Mouse (Mus musculus) megakaryocyte-erythroid progenitor cell, adult 5-6 weeks (primary cell): ENCODE data around the gene Naa50. TPM values are rescaled to one million over a fixed set of nuclear protein-coding genes. Genes with fewer than 3 reads are reported as not detected.
A peak's percentile ranks its signal among the peaks of the same experiment; 100 is the strongest.

Experiments used
- ATAC-seq: replicated peaks from 2 replicates; pipeline ENCODE4 v1.8.0; 2016; ENCODE audit warnings: mild to moderate bottlenecking, inconsistent platforms; ENCODE audit not compliant: severe bottlenecking, poor library complexity, low FRiP score, low TSS enrichment
- total RNA-seq, 2 experiments: library from RNA; stranded (forward) in 1 of 2; stranded (reverse) in 1 of 2; fragments of 200-1000, 215-1000 nt in 1 of 2; fragments of >200 nt in 1 of 2; fragmentation: Nextera tagmentation in 1 of 2; gene quantifications; 2 replicates each; pipeline ENCODE4 v1.2.3; 2014 to 2017

The Naa50 gene
- total RNA-seq, 2 experiments from 2014 or later: 116 to 153 TPM

DNA sequence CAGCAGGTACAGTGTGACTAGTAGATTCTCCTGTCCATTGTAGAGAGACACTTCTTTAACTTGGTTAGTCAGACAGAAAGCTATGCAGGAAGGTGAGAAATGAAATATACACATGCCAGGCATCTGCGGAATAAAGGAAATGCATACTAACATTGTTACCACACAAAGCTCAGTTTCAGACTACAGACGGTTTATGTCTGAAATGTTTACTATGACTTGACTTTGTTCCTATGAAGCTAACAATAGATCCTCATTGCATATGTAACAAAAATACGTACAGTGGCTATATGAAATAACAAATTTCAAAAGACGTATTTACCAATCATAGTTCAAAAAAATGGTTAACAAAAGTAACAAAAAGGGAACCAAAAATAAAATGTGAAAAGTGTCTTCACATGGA, 47.5 kb downstream of the Naa50 start:
- ATAC-seq: no peak

DNA sequence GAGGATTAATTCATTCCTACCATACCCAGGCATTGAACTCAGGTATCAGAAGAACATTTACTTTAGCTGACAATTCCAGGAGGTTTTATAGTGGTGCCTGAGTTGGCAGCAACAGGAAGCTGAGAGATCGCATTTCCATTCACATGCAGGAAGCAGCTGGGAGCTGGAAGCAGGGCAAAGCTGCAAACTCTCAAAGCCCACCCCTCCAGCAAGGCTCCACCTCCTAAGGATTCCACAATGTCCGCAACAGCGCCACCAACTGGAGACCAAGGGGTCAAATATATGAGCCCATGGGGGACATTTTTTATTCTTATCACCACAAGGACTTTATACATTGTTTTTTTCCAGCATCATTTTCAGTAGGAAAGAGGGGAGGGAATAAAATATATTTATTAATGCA, 49.1 kb downstream of the Naa50 start:
- no peak for ATAC-seq

DNA sequence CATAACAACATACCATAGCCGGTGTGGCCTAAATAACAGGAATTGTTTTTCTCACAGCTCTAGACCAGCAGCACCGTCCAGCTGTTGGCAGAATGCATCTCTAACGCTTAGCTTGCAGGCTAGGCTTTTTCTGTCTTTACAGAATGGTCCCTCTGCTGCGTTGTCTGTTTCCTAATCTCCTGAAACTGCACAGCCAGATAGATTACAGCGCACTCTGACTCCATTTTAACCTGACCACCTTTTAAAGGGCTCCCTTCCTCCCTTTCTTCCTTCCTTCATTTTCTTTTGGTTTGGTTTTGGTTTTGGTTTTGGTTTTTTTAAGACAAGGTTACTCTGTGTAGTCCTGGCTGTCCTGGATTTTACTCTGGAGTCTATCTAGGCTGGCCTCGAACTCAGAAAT, 50.4 kb downstream of the Naa50 start:
- ATAC-seq: peak; percentile 59; the same call in 1 of the 2 replicates

DNA sequence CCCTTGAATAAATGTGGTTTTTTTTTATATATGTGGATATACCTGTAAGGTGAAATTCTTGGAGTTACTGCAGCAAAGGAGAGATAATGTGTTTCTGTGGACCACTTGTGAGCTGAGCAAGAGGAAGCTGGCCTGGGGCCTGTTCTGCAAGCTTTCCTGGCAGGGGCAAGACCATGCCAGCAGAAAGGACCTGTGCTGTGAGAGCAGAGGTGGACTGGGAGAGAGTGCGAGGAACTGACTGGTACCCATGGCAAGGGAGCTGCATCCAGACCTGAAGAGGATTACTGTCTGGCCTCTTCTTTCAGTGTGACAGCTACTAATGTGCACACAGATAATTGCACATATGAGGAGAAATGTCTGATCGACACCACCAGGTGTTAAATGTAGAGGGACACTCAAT, 51.3 kb downstream of the Naa50 start:
- no peak for ATAC-seq

DNA sequence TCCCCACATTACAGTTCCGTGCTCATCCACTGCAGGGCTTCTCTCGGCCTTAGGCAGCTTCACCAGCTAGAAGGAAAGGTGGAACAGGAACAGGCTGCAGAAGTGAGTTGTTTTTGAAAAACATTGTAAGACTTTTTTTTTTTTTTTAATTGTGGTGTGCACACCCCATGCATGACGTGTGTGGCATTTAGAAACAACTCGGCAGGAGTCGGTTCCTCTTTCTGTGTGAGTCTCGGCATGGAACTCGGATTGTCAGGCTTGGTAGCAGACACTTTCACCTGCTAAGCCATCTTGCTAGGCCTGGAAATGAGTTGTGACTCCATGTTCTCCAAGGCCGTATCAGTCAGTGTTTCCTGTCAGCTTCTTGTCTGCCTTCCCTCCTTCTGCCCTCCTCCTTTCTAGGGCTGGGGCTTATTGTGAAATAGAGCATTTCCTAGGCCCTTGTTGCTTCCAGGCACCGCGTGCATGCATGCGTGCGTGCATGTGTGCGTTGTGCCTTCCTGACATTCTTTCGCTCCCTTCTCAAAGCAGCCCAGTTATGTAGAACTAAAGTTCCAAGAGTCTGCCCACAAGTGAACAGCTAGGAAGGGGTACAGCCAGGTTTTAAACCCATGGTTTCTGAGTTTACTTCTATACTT, 59.6 kb downstream of the Naa50 start:
- ATAC-seq: no peak

DNA sequence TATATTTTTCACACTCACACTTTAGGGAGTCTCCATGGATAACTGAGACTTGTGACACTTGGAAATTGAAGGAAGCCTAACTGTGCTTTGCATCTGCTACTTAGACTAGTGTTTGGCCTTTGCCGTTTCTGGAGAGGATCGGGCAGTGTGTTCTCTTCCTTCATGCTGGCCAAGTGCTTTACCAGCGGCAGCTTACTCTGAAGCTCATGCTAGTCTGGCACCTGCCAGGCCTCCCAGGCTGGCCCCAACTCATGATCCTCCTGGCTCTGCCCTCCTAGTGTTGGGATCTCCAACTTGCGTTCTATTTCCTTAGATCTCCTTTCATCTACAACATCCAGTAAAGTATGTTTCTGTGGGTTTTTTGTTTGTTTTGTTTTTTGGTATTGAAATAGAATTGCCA, 60.5 kb downstream of the Naa50 start:
- ATAC-seq: no peak

DNA sequence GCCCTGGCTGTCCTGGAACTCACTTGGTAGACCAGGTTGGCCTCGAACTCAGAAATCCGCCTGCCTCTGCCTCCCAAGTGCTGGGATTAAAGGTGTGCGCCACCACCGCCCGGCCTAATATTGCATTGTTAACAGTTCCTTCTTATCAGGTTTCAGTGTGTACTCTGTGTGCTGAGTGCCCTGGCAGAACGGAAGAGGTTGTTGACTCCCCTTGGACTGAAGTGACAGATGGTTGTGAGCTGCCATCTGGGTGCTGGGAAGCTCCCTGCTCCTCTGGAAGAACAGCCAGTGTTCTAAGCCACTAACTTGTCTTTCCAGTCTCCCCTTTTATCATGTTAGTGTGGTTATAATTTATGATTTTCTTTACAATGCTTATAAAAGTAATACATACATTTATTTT, 64.7 kb downstream of the Naa50 start:
- no peak for ATAC-seq

DNA sequence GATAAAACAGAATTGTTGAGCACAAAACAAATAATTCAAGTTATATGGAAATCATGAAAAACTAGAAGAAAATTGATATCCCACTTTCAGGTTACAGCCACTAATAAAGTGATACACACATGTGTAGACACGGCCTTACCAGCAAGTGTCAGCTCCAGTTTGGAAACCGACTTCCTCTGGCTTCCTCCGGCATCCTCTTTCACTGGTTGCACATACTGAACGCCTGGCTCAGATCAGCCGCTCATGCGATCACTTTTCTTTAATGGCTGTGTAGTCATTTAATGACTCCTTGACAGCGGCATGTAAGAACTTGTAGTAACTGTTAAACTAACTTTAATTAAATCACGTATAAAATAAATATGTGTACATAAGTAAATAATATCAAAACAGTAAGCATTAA, 66.3 kb downstream of the Naa50 start:
- ATAC-seq: no peak

DNA sequence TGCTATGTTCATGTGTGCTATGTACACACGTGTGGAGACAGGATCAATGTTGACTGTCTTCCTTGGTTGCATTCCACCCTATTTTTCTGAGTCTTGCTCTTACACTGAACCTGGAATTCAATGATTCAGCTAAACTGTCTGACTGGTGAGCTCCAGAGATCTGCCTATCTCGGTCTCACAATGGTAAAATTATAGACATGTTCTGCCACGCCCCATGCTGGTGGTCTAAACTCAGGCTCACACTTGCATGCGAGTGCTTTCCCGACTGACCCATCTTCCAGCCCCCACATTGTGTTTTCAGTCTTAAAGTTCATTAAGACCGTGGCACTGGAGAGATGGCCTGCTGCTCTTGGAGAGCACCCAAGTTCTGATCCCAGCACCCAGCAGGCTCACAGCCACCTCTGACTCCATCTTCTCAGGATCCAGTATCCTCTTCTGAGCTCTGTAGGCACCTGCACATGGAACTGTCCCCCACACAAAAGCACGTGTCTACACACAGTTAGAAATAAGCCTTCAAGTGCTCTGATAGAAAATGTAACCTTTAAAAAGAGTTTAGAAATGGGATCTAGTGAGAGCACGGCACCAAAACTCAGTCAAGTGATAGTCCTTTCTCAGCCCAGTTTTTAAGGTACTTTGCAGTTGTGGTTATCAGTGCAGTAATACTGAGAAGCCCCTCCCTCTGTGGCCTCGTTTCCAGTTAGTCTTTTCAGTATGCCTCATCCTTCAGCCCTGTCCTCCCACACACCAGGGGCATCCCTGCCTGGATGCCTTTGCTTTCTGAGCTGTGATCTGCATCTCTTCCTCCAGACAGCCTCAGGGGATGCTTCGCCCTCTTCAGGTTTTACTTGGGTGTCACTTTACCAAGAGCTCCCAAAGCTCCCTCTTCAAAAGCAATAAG, 70.8 kb downstream of the Naa50 start:
- ATAC-seq: peak; percentile 41; the same call in 1 of the 2 replicates

DNA sequence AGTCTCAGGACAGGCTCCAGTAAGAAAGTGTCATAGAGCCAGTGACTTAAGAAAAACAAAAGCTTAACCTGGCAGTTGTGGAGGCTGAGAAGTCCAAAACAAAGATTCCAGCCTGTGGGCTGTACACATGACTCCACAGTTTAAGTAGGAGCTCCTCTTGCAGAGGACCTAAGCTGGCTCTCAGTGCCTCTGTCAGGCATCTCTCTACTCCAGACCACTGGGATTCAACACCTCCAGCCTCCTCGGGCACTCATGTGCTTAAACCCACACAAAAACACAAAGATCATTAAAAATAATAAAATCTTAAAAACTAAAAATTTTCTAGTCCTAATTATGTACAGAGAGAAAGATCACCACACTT, 71.4 kb downstream of the Naa50 start:
- no peak for ATAC-seq

DNA sequence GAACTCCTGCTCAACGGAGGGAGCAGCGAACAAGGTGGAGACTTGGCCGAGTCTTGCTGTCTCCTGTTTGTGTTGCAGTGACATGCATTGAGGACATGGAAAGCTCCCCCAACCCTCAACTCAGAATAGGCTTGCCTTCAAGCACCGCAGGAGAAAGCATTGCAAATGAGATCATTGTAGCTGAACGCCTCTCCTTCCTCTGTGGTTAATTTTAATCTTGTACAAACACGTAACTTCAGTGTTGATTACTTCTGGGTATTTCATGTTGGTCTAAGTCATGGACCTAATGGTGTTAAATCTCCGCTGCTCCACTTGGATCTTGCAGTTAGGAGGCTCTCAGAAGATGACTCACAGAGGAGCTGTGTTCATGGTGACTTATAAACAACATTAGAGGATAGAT, 73.1 kb downstream of the Naa50 start:
- no peak for ATAC-seq

Other genes with a start within 250 kb of the Naa50 start
- gene Qtrt2, start 213.0 kb upstream of the Naa50 start, total RNA-seq (2014; fragmentation: Nextera tagmentation): 27.8 and 34.7 TPM in 2 replicates
- 59.7 and 76.6 TPM in 2 replicates for gene Qtrt2, start 213.0 kb upstream of the Naa50 start, total RNA-seq (2017)
- 0.87 and 3.0 TPM in 2 replicates for gene Zdhhc23, start 160.0 kb upstream of the Naa50 start, total RNA-seq (2014; fragmentation: Nextera tagmentation)
- 0.80 and 1.6 TPM in 2 replicates for gene Zdhhc23, start 160.0 kb upstream of the Naa50 start, total RNA-seq (2017)
- 6.5 and 9.5 TPM in 2 replicates for gene Gramd1c, start 76.5 kb upstream of the Naa50 start, total RNA-seq (2014; fragmentation: Nextera tagmentation)
- gene Gramd1c, start 76.5 kb upstream of the Naa50 start, total RNA-seq (2017): 10.2 and 13.7 TPM in 2 replicates
- gene Atp6v1a, start 125 bp upstream of the Naa50 start, total RNA-seq (2014; fragmentation: Nextera tagmentation): 20.8 and 28.8 TPM in 2 replicates
- 50.4 and 76.9 TPM in 2 replicates for gene Atp6v1a, start 125 bp upstream of the Naa50 start, total RNA-seq (2017)
- 41.1 and 42.8 TPM in 2 replicates for gene Usf3, start 33.4 kb downstream of the Naa50 start, total RNA-seq (2014; fragmentation: Nextera tagmentation)
- 17.2 and 17.8 TPM in 2 replicates for gene Usf3, start 33.4 kb downstream of the Naa50 start, total RNA-seq (2017)
- 1.7 and 2.0 TPM in 2 replicates for gene Sidt1, start 193.4 kb downstream of the Naa50 start, total RNA-seq (2014; fragmentation: Nextera tagmentation)
- not detected in 2 replicates for gene Sidt1, start 193.4 kb downstream of the Naa50 start, total RNA-seq (2017)
- gene Spice1, start 207.3 kb downstream of the Naa50 start, total RNA-seq (2014; fragmentation: Nextera tagmentation): 20.4 and 27.5 TPM in 2 replicates
- gene Spice1, start 207.3 kb downstream of the Naa50 start, total RNA-seq (2017): 26.9 and 27.0 TPM in 2 replicates